ENCODE assay signal across 8 mouse cellular contexts in the genomic region with DNA sequence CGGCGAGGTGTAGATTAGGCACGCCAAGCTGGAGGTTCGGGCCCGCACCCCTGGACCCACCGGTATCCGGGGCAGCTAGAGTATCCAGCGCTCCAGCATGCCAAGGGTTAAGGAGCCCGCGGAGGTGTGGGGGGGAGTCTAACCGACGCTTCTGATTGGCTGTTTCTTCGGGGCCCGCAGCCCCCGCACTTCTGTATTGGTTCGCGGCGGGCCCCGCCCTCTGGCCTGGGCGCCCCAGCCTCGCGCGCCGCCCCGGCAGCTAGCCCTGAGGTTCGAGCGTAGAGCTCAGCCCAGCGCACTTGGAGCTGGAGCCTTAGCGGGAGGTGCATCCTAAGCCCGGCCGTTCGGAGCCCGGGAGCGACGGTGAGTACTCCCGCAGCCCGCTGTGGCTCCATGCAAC. TPM values are rescaled to one million over a fixed set of nuclear protein-coding genes. Genes with fewer than 3 reads are reported as not detected.
A peak's percentile ranks its signal among the peaks of the same experiment; 100 is the strongest.
DNase-seq lines count a peak whose midpoint lies in the region; ATAC-seq lines count a peak whose summit lies in the region.

TSS of gene Ece1 (plus strand) at position 219 of the 400 bp plus-strand sequence.

- no peaks in the 10 kb centered on the region for H3K9me3 ChIP-seq in forebrain, embryonic 15.5 days
- no peaks in the 10 kb centered on the region for H3K9me3 ChIP-seq in liver, embryonic 16.5 days (replicated peaks; ENCODE audit: control insufficient read depth, low read length)
- H3K9me3 ChIP-seq in neural tube, embryonic 13.5 days, result no peaks in the 10 kb centered on the region

- peak; percentile 80 for DNase-seq in ES-CJ7 (ENCODE audit: low read depth, low spot score)
- peak; percentile 93 for DNase-seq in cerebellum, adult 11-12 months
- DNase-seq in heart, postnatal 14 days, result peak; percentile 91 to 93
- no peak for DNase-seq in large intestine, adult 2 months (ENCODE audit: low read depth, low spot score)
- peak; percentile 84 for DNase-seq in telencephalon, adult 2 months (ENCODE audit: low read depth, low spot score)

- peak; percentile 95 for ATAC-seq in forebrain, embryonic 15.5 days (replicated peaks)
- ATAC-seq in liver, embryonic 16.5 days (ENCODE audit: low read depth), result peak; percentile 90
- peak; percentile 92 for ATAC-seq in neural tube, embryonic 13.5 days (ENCODE audit: low read depth)

- intact Hi-C loops in heart, postnatal 14 days (cut with DNase I), result loop anchor here (5.0 kb wide), 1 partner anchor 50 kb away; no protein-coding TSS in a partner anchor

- no peaks in the 10 kb centered on the region for H3K36me3 ChIP-seq in forebrain, embryonic 15.5 days
- no peaks in the 10 kb centered on the region for H3K36me3 ChIP-seq in liver, embryonic 16.5 days (ENCODE audit: control insufficient read depth, insufficient read depth)
- H3K36me3 ChIP-seq in neural tube, embryonic 13.5 days, result no peaks in the 10 kb centered on the region

- WGBS in forebrain, embryonic 15.5 days, result under 1% methylated on average over 37 of the region's 37 CpGs
- under 1% methylated on average over 37 of the region's 37 CpGs for WGBS in large intestine, adult 2 months
- under 1% methylated on average over 37 of the region's 37 CpGs for WGBS in liver, embryonic 16.5 days (ENCODE audit: insufficient replicate concordance)
- under 1% methylated on average over 36 of the region's 37 CpGs for WGBS in neural tube, embryonic 13.5 days

- peaks cover 43% of the 10 kb centered on the region for H3K4me1 ChIP-seq in forebrain, embryonic 15.5 days
- H3K4me1 ChIP-seq in liver, embryonic 16.5 days (ENCODE audit: control insufficient read depth, low read depth, low read length), result peaks cover 32% of the 10 kb centered on the region
- H3K4me1 ChIP-seq in neural tube, embryonic 13.5 days (replicated peaks), result peaks cover 55% of the 10 kb centered on the region

- H3K4me2 ChIP-seq in forebrain, embryonic 15.5 days (replicated peaks), result peak within 1 kb of the TSS; percentile 90
- peak within 1 kb of the TSS; percentile 80 for H3K4me2 ChIP-seq in liver, embryonic 16.5 days (ENCODE audit: low read depth, low read length)
- peak within 1 kb of the TSS; percentile 79 for H3K4me2 ChIP-seq in neural tube, embryonic 13.5 days

- no peaks in the 10 kb centered on the region for H3K27me3 ChIP-seq in forebrain, embryonic 15.5 days
- peaks cover 2% of the 10 kb centered on the region for H3K27me3 ChIP-seq in liver, embryonic 16.5 days (ENCODE audit: control insufficient read depth, insufficient read depth, low read depth, low read length)
- H3K27me3 ChIP-seq in neural tube, embryonic 13.5 days, result no peaks in the 10 kb centered on the region

- H3K27ac ChIP-seq in forebrain, embryonic 15.5 days (replicated peaks), result peak within 1 kb of the TSS; percentile 55
- no peak within 1 kb of the TSS for H3K27ac ChIP-seq in liver, embryonic 16.5 days (ENCODE audit: low read length)
- H3K27ac ChIP-seq in neural tube, embryonic 13.5 days (replicated peaks), result peak within 1 kb of the TSS; percentile 75

- H3K9ac ChIP-seq in forebrain, embryonic 15.5 days (replicated peaks), result peak within 1 kb of the TSS; percentile 72
- peak within 1 kb of the TSS; percentile 71 for H3K9ac ChIP-seq in liver, embryonic 16.5 days (ENCODE audit: low read depth, low read length)
- H3K9ac ChIP-seq in neural tube, embryonic 13.5 days, result peak within 1 kb of the TSS; percentile 91

- peak within 1 kb of the TSS; percentile 68 for H3K4me3 ChIP-seq in forebrain, embryonic 15.5 days
- H3K4me3 ChIP-seq in liver, embryonic 16.5 days (ENCODE audit: low read depth, low read length), result peak within 1 kb of the TSS; percentile 67
- H3K4me3 ChIP-seq in neural tube, embryonic 13.5 days, result peak within 1 kb of the TSS; percentile 78

RNA-seq across cellular contexts. Expression of gene Ece1, which starts in this region (rescaled TPM):
- 10.1 and 11.2 TPM in 2 replicates for polyA plus RNA-seq in forebrain, embryonic 15.5 days (2015; fragmentation: Nextera tagmentation; extraction: Ambion mirVana)
- 100 to 1,000 TPM in 1 of 2 experiments, 10 to 100 TPM in 1; 94.5 to 117 TPM for total RNA-seq in heart, postnatal 14 days (2021)
- 22.6 and 30.2 TPM in 2 replicates for polyA plus RNA-seq in large intestine, adult 2 months (2012; rRNA removed)
- 16.3 and 23.4 TPM in 2 replicates for polyA plus RNA-seq in liver, embryonic 16.5 days (2015; fragmentation: Nextera tagmentation; extraction: Ambion mirVana)
- polyA plus RNA-seq in neural tube, embryonic 13.5 days (2015; fragmentation: Nextera tagmentation; extraction: Ambion mirVana), result 27.5 and 32.6 TPM in 2 replicates
